Mouse (Mus musculus) T-helper 1 cell (primary cell): ENCODE data around the gene Csdc2.
"Not testable (repeated sequence)": the region's sequence is repeated elsewhere in the genome, so short reads cannot be mapped to it uniquely, and the experiment has no call there.

ENCODE experiments used
- in situ Hi-C: fragments of 300-600 bp; cut with MboI, MseI; formaldehyde crosslinking; loops from one replicate; pipeline ENCODE4 v1.15.1; 2025; ENCODE audit warnings: high pct_unique_total_duplicates

Gene Csdc2

DNA sequence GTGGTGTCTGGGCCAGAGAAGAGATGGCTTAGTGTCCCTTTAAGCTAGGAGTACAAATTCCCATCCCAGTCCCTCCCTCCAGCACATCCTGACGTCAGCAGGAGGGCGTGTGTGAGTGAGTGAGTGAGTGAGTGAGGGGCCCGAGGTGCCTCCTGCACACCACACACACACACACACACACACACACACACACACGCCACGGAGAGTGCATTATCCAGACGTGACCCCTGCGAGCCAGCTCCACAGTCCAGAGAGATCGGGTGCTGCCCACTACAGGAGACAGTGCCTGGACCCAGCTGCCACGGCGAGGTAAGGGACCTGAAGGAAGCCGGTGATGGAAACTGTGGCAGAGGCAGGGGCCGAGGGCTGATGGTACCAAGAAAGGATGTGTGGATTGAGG is at the start of gene Csdc2:
TSS of gene Csdc2 (plus strand) at position 81 of the 400 bp plus-strand sequence.
- in situ Hi-C loops: no loop called here

DNA sequence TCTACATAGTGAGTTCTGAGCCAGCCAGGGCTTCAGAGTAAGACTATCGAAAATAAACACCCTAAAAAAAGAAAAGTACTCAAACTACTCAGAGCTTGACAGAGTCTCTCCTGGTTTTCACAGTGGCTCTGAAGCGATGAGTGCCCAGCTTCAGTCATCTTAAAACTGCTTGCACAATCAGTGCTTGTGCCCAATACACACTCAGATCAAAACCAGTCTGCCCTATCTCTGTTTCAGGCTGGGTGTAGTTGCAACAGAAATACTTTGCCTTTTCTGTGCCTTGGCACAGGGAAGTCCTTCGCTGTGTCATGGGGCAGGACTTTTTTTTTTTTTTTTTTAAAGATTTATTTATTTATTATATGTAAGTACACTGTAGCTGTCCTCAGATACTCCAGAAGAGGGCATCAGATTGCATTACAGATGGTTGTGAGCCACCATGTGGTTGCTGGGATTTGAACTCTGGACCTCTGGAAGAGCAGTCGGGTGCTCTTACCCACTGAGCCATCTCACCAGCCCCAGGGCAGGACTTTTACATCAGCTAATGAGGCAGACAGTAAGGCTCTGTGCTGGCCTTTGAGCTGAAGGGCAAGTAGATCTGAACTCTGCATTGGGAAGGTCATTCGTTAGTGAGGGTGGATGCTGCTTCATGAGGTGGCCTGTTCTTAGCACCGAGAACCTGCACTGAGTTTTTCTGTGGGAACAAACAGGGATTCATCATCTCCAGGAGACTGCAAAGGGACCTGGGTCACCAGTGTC is 49.6 kb upstream of the Csdc2 start:
- in situ Hi-C loops: no loop called here

DNA sequence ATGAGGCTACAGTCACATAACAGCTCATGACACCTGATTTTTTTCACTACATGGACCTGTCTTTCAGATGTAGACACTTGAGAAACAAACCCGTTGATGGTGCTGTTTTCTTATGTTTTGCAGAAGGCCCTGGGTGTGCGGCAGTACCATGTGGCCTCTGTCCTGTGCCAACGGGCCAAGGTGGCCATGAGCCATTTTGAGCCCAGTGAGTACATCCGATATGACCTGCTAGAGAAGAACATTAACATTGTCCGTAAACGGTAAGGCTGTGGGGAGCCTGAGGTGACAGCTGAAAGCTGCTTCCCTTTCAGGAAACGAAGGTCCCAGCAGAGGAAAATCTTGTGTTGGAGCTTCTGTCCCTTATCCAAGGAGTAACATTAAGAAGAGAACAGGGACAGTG is 47.4 kb upstream of the Csdc2 start:
- in situ Hi-C loops: no loop called here

DNA sequence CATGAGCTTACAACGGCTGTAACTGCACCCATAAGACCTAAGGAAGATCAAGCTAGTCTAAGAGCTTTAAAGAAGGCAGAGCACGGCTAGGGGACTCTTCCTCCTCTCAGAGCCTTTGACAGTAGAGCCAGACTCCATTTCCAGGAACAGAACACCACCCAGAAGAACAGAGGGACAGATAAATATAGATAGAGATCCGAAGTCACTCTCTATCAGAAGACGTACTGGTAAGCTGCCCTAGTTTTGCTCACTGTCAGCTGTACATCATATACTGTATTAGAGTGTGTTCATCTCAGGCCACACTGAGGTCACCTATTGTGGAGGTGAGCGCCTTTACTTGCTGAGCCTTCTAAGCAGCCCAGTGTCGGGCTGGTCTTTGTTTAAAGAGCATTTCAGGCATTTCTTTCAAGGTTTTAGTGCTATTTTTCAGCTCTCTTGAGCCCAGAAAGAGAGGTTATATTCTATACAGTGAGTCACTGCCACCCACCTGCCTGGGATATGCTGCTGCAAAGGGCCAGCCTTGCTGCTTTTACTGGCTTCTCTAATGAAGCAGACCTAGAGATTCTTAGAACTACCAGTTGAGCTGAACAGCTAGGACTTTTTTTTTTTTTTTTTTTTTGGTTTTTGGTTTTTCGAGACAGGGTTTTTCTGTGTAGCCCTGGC is 45.3 kb upstream of the Csdc2 start:
- in situ Hi-C loops: no loop called here

DNA sequence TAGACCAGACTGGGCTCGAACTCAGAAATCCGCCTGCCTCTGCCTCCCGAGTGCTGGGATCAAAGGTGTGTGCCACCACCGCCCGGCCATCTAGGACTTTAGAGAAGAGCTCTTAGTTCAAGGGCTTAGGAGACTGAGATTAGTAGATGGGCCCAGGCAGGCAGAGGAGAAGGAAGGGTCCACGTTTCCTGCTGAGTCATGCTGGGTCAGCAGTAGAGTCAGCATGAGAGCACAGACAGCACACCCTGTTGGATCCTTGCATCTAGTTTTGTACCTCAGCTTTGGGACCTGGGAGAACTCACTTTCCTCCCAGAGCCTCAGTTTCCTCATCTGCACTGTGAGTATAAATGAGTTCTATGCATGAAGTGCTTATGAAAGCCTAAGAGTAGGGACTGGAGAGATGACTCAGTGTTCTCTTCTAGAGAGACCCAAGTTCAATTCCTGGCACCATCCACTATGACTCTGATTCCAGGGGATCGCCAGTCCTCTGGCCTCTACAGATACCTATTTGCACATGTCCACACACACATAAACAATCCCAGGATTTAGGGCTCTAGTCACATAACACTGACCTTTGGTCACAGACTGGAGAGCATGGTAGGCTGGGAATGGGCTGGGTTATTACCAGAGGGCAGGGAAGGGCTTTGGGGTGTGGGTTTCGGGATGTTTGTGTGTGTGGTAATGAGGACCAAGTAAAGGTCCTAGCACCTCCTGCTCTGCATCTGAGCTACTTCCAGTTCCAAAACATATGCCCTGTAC is 44.6 kb upstream of the Csdc2 start:
- in situ Hi-C loops: no loop called here

DNA sequence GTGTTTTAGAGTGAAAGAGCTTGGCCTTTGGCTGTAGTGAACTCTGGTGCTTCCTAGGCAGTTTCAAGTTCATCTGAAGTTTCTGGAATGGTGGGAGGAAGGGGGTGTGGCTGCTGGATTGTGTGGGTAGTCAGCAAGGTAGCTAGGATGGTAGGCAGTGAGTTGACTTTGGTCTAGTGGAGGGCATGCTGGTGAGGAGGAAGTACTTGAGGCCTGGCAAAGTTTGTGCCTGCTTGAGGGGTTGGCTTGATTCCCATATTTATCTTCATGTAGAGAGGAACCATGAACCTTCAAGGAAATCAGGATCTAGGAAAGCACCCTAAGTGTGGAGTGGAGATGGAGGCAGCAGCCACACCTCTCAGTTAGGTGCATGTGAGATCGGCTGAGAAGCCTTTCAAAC is 42.6 kb upstream of the Csdc2 start:
- in situ Hi-C loops: no loop called here

DNA sequence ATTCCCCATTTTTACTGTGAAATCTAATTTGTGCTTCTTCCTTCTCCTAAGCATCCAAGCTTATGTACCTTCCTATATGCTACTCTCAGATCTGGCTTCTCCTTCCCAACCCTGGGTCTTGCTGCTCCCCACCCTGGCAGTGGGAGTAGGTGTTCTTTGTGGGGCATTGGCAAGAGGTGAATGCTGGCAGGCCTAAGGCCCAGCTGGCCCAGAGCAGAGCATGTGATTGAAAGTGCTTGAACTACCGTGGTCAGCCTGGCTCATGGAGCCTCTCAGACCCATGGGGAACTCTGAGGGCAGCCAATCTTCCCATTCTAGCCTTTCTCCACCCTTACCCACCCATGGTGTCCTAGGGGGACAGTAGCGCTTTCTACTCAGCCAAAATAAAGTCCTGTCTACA is 40.2 kb upstream of the Csdc2 start:
- in situ Hi-C loops: no loop called here

DNA sequence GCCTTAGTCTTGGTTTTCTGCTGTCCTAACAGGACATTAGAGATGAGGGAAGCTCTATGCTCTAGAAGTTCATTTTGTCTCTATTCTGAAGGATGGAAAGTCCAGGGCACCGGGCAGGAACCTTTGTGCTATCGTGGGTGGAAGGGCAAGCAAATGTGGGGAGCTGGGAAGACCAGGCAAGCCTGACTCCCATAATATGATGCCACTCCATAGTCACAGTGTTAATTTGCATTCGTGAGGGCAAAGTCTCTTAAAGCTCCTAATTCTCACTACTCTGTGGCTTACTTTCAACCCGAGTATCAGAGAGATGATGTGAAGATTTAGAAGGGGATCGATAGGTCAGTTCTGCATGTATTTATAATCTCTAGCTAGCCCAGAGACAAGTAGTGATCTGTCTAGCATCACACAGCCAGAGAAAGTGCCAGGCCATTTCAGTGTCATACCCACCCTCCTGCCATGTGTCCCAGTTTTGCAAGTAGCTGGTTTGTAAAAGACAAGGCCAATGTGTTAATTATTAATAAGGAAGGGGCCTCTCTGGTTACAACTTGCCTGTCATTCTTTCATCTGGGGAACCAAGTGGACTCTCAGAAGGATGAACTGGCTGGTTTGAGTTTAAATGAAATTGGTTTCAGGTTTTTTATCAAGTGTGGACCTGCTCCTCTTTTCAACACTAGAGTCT is 38.8 kb upstream of the Csdc2 start:
- in situ Hi-C loops: no loop called here

DNA sequence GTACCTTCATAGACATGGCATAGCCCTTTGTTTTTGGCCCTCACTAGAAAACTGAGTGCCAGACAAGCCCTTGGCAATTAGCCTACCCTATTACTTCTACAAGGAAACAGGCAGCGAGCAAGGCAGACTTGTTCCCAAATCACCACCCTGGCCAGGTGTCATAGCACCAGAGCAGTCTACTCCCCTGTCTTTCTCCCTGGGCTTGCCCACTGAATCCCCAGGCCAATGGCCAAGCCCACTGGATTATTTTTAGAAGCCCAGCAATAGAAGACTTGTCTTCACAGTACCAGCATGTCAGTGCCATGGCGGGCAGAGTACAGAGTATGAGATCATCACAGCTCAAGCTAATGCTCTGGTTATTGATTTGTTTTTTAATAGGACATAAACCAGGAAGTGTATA is 37.8 kb upstream of the Csdc2 start:
- in situ Hi-C loops: no loop called here

DNA sequence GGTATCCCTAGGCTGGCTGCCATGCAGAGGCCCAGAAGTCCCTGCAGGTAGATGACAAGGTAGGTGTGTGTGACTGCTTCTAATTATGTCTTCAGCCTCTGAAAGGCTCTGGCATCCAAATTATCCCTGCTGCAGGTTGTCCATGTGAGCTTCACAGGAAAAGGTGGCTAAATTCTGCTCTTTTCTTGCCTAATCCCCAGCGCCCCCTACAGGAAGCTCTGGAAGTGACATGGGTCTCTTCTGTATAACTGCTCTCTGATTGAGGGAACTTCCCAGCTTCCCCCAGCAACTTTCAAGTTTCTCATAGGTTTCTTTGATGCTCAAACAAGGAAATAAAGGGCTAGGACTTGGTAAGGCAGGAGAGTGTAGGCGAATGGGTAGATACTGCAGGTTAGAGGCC is 31.6 kb upstream of the Csdc2 start:
- in situ Hi-C loops: loop anchor here (5.0 kb wide), 1 partner anchor 73 kb away; no protein-coding TSS in a partner anchor

DNA sequence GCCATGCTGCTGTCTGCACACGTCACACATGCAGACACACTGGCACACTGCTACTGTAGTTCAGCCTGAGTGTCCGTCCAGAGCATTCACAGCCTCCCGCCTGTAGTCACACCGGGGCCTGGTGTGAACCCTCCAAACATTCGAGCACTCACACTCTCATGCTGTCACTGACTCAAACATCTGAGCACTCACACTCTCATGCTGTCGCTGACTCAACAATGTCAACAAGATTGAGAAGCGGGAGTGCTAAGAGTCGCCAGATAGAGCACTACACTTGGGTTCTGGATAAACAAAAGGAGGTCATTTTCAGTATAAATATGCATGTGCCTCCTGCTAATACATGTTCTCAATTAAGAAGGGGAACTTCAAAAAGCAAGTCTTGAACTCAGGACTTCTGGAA is 28.6 kb upstream of the Csdc2 start:
- in situ Hi-C loops: no loop called here

DNA sequence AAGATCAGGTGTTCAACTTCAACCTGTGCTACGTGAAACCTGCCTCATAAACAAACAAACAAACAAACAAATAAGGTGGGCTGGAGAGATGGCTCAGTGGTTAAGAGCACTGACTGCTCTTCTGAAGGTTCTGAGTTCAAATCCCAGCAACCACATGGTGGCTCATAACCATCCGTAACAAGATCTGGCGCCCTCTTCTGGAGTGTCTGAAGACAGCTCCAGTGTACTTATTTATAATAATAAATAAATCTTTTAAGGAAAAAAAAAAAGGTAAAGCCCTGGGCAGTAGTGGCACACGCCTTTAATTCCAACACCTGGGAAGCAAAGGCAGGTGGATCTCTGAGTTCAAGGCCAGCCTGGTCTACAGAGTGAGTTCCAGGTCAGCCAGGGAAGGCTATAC is 27.8 kb upstream of the Csdc2 start:
- in situ Hi-C loops: not testable (repeated sequence)

DNA sequence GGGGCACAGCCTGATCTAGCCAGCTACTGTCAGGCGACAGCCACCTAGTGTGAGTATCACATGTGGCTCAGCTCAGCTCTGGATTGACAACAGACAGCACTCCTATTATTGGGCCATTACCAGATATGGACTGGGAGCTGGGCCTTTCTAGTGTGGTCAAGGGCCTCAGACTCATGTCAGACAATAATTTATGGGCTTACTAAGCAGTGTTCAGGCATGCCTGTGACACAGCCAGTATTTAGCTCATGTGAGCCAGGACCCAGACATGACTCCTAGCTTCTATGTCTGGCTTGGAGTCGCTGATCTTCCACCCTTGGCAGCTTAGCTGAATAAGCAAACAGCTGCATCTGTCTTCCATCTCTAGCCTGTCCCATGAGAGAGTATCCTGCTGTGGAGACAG is 24.1 kb upstream of the Csdc2 start:
- in situ Hi-C loops: loop anchor here (5.0 kb wide), 1 partner anchor 35 kb away; no protein-coding TSS in a partner anchor

DNA sequence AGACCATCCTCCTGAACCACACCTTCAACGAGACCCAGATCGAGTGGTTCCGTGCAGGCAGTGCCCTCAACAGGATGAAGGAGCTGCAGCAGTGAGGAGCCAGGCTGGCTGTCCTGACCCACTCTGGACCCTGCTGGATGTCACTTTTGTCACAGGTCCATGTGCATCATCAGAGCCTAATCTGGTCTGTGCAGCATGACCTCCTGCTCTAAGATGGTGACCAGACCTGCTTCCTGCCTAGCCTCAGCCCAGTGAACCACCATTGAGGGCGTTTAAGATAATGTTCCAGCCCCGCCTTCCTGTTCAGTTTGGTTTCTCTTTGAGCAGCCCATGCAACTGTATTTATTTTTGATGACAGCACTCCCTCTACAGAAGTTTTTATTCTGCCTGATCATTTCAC is 21.9 kb upstream of the Csdc2 start:
- in situ Hi-C loops: loop anchor here (5.0 kb wide), 1 partner anchor 37 kb away; no protein-coding TSS in a partner anchor

DNA sequence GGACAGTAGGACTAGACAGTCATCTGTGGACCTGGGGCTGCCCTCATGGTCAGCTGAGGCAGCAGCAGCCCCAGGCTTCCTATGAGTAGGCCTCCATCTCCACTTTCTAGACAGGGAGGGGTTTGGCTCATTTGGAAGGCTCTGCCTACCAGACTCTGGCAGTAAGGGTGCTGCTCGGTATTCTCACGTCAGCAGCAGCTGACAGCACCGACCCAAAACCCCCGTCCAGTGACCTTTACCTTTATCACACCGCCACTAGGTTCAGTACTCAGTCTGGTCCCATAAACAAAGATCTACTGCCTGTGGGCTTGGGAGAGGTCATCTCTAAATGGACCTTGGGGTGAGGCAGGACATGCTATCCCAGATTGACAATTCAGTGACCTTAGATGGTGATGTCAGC is 20.9 kb upstream of the Csdc2 start:
- in situ Hi-C loops: no loop called here

DNA sequence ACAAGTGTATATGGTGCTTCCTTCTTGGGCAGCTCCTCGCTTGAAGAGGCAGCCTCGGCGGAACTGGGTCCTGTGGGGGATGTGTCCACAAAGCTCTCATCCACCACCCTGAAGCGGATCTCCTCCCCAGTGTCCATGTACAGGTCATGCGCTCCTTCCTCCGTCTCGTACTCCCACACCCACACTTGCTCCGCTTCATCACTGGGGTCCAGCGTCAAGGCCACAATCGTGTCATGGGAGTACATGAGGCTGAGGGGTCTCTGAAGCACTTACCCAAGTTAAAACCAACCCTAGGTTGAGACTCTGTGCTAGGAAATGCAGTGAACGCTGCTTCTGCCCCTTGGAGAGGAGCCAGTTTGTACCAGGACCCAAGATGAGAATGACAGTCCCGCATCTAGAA is 19.4 kb upstream of the Csdc2 start:
- in situ Hi-C loops: no loop called here

DNA sequence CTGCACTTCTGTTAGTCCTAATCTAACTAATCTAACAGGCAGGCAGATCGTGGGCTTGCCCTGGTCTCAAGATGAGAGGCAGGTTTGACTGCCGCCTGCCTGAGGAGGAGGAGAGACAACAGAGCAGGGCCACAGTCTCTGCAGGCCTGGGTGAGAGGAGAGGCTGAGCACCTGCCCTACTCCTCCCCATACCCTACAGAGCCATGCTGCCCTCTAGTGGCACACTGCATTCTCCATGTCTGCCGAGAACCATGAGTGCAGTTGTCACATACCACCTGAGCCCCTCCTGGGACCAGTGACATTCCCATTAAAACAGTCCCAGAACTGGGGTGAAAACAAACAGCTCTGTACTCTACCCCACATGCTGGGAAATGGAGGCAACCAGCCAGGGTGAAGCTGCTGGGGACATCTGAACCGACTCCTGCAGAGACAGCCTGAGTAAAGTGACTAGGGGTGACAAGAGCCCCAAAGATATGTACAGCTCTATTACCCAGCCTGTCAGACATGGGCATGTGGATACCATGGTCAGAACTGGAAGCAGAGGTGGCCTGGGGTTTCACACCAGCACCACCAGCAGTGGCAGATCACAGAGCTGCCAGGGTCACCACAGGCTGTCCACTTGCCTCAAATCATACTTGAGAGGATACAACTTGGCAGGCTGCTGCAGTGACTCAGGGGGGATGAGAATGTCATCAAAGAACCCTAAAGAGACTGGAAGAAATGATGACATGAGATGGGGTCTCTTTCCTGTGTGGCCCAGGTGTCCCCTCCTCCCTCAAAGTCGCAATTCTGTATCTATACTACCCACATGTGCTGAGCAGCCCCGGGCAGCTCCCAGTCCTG is 18.7 kb upstream of the Csdc2 start:
- in situ Hi-C loops: no loop called here

DNA sequence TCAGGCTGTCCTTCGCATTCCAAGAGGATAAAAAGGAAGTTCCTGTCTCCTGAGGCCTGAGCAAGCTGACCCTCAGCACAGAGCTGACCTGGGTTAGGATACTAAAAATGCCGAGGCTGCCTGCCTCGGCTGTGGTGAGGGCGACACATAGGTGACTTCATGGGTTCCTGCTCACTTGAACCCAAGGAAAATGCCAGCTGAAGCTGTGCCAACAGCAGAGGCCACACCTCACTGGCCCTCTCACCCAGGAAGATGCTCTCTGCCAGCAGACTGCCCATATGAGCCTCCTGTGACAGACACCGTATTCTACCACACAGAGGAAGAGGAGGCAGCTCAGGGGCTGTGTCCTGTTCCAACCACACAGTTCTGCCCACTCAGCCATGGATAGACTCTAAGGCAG is 17.5 kb upstream of the Csdc2 start:
- in situ Hi-C loops: no loop called here

DNA sequence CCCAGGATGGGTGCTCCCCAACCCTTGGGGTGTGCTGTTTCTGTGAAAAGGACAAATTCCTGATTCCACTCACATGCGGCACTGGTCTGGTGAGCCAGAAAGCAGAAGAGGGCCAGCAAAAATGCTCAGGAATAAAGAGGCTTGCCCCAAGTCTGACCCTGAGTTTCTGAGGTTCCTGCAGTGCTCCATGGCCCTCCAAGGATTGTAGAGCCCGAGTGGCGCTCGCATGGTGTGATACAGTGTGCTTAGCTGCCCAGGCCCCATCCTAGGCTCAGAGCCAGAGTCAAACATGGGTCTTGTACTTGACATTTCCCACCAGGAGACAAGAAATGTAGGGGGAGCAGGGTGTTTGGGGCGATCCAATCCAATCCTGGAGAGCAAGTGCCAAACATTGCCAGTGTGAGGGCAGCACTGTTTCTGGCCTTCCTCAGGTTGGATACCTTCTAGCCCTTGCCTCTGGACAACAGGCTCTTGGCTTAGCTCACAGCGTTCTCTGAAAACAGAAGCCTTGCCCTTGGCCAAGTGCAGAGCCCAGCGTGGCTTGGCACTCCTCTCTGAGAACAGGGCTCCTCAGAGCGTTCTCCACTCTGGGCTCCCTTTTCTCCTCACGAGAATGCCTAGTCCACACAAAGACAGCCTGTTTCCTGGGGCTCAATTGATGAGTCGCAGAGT is 15.9 kb upstream of the Csdc2 start:
- in situ Hi-C loops: no loop called here

DNA sequence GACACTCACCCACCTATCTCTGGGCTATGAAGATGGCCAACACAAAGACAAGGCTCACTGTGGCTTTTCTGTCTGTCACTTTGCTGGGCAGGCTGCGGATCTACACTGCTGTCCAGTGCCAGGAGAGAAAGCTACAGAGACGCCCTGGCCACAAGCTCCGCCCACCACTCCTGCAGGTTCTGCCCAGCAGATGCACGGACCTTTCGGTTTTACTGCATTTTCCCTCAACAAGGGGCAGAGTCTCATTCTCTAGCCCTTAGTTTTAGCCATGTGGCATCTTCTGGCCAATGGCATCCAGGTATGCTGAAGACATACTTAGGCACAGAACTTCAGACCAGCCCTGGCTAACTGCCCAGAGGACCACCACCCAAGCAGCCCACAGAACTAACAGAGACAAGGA is 15.3 kb upstream of the Csdc2 start:
- in situ Hi-C loops: no loop called here

DNA sequence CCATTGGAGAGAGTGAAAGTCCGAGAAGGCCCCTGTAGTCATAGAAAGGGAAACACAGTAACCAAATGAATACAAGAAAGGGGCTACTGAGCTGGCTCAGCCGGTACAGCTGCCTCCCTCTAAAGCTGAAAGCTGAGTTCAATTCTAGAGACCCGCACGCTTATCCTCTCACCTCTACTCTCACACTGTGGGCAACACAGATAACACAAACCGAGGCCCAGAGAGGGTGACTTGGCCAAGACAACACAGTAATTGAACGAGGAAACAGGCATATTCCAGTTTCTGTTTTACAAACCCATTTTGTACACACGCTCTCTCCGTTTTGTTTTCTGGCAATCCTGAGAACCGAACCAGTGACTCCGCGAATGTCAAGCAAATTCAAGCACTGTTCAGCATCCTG is 11.6 kb upstream of the Csdc2 start:
- in situ Hi-C loops: no loop called here
